Mouse (Mus musculus): Measurements from ENCODE around the gene Timp4. TPM values are rescaled to one million over a fixed set of nuclear protein-coding genes. Genes with fewer than 3 reads are reported as not detected.

Timp4 gene
- total and polyA plus RNA-seq, 2 experiments from 2014 or later: 9.6 to 12.7 TPM

- Histone ChIP-seq H3K36me3 (ENCODE audit: insufficient read depth) (no peaks in the 10 kb centered on the region), H3K9me3 (ENCODE audit: low read length) (no peaks in the 10 kb centered on the region), H3K4me2 (ENCODE audit: low read depth) (no peak overlapping the region), H3K4me1 (ENCODE audit: insufficient read depth) (no peaks in the 10 kb centered on the region), H3K4me3 (ENCODE audit: low read depth, low read length) (no peak overlapping the region), H3K27me3 (ENCODE audit: insufficient read depth, low read length) (no peaks in the 10 kb centered on the region), H3K9ac (no peak overlapping the region), H3K27ac (ENCODE audit: low read depth, low read length) (no peak overlapping the region)
- no peak for DNase-seq
- no peak for TF ChIP-seq CTCF (IDR thresholded peaks at IDR 0.05; ENCODE audit: low read depth)
- no peak for ATAC-seq
- 87% methylated on average over 3 of the region's 3 CpGs for WGBS
Observed at GRCm38 (mm10) chr6:115200753-115201152, 51.3 kb downstream of the Timp4 start.

Other genes with a start within 250 kb of the Timp4 start
- 33.7 and 37.5 TPM in 2 replicates for gene Tamm41, start 214.3 kb downstream of the Timp4 start, total RNA-seq (2014; rRNA removed)
- gene Tamm41, start 214.3 kb downstream of the Timp4 start, polyA plus RNA-seq (2015; fragmentation: Nextera tagmentation; extraction: Ambion mirVana): 49.0 and 54.4 TPM in 2 replicates
- 80.1 and 91.1 TPM in 2 replicates for gene Syn2, start 117.3 kb downstream of the Timp4 start, total RNA-seq (2014; rRNA removed)
- 52.7 and 85.9 TPM in 2 replicates for gene Syn2, start 117.3 kb downstream of the Timp4 start, polyA plus RNA-seq (2015; fragmentation: Nextera tagmentation; extraction: Ambion mirVana)
- not detected in 2 replicates for gene Gm17482, start 24.9 kb downstream of the Timp4 start, total RNA-seq (2014; rRNA removed)
- not detected in 2 replicates for gene Gm17482, start 24.9 kb downstream of the Timp4 start, polyA plus RNA-seq (2015; fragmentation: Nextera tagmentation; extraction: Ambion mirVana)
- 0.52 and 0.77 TPM in 2 replicates for gene Pparg, start 108.7 kb upstream of the Timp4 start, total RNA-seq (2014; rRNA removed)
- gene Pparg, start 108.7 kb upstream of the Timp4 start, polyA plus RNA-seq (2015; fragmentation: Nextera tagmentation; extraction: Ambion mirVana): 0.13 and 0.30 TPM in 2 replicates